Mouse (Mus musculus): ENCODE data around the gene Vldlr. TPM values are rescaled to one million over a fixed set of nuclear protein-coding genes. Genes with fewer than 3 reads are reported as not detected.

Vldlr gene
- polyA plus RNA-seq (2017; shearing (Covaris generic)), result not detected

GRCm38 (mm10) chr19:27216318-27216717, at the start of gene Vldlr:
Gene Vldlr (plus strand): TSS chr19:27216484.
- ATAC-seq, result no peak

GRCm38 (mm10) chr19:27167601-27168319, 48.5 kb upstream of the Vldlr start:
- no peak for ATAC-seq

GRCm38 (mm10) chr19:27173836-27174235, 42.4 kb upstream of the Vldlr start:
- no peak for ATAC-seq

GRCm38 (mm10) chr19:27175617-27176016, 40.7 kb upstream of the Vldlr start:
- ATAC-seq, result no peak

GRCm38 (mm10) chr19:27176558-27176957, 39.7 kb upstream of the Vldlr start:
- ATAC-seq, result no peak

- no peak for ATAC-seq
Measured at GRCm38 (mm10) chr19:27178195-27178807, 38.0 kb upstream of the Vldlr start.

- no peak for ATAC-seq
Measured at GRCm38 (mm10) chr19:27180351-27181122, 35.7 kb upstream of the Vldlr start.

- ATAC-seq, result no peak
Measured at GRCm38 (mm10) chr19:27183511-27183910, 32.8 kb upstream of the Vldlr start.

- no peak for ATAC-seq
Measured at GRCm38 (mm10) chr19:27203711-27204238, 12.5 kb upstream of the Vldlr start.

- ATAC-seq, result no peak
Measured at GRCm38 (mm10) chr19:27210991-27211390, 5.3 kb upstream of the Vldlr start.

- no peak for ATAC-seq
Measured at GRCm38 (mm10) chr19:27215596-27215995, 688 bp upstream of the Vldlr start.

GRCm38 (mm10) chr19:27216767-27217403, 601 bp downstream of the Vldlr start:
- ATAC-seq, result no peak

- ATAC-seq, result no peak
Measured at GRCm38 (mm10) chr19:27217404-27217940, 1.2 kb downstream of the Vldlr start.

GRCm38 (mm10) chr19:27217941-27218411, 1.7 kb downstream of the Vldlr start:
- ATAC-seq, result no peak

GRCm38 (mm10) chr19:27218561-27219262, 2.4 kb downstream of the Vldlr start:
- ATAC-seq, result no peak

- ATAC-seq, result no peak
Measured at GRCm38 (mm10) chr19:27219586-27219985, 3.3 kb downstream of the Vldlr start.

GRCm38 (mm10) chr19:27223046-27223445, 6.8 kb downstream of the Vldlr start:
- ATAC-seq, result no peak

GRCm38 (mm10) chr19:27224356-27224755, 8.1 kb downstream of the Vldlr start:
- ATAC-seq, result no peak

GRCm38 (mm10) chr19:27226626-27227025, 10.3 kb downstream of the Vldlr start:
- ATAC-seq, result no peak

GRCm38 (mm10) chr19:27227131-27227530, 10.8 kb downstream of the Vldlr start:
- no peak for ATAC-seq

GRCm38 (mm10) chr19:27228254-27228653, 12.0 kb downstream of the Vldlr start:
- ATAC-seq, result no peak

- no peak for ATAC-seq
Measured at GRCm38 (mm10) chr19:27233386-27233785, 17.1 kb downstream of the Vldlr start.

All from activated CD4-positive, CD25-positive, alpha-beta regulatory T cell, adult 4 months (primary cell).